Comparison of ENCODE assay signal across 9 mouse cellular contexts in the genomic region with DNA sequence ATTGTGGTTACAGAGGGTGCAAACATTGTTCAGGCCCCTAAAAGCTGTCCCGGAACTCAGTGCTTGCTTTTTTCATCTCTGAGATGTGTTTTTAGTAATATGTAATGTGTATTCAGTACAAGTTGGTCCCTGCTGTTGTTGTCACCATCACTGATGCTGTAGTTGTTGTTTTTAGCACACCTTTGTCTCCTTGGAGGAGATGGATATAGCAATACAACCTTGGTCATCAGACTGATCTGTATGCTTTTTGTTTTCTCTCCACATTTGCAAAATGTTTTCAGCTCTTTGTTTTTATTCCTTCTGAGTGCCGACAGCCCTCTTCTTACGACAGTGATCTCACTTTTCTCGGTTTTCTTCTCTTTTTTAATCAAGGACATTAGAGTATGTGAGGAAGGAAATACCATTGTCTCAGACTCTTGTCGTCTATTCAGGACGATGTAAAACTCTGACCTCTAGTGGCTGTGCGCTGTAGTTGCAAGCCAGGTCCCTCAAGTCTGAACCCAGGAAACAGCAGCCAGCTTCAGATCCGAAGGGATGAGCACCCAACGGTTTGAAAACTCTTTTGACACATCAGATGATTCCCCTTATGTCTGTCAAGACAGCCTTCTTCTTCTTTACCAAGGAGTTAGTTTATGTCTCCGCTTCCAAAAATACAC.
DNase-seq lines count a peak whose midpoint lies in the region; TF ChIP-seq lines count a peak whose summit lies in the region.
"Had no signal": no experiment of that assay in that cellular context is flagged by ENCODE, and none has a peak within 500 bp of the region (broad histone marks: within the 10 kb centered on the region; RNA-seq: fewer than 3 reads in every experiment).

No protein-coding gene starts in this region.

- no peak overlapping the region for H3K27ac ChIP-seq in ES-Bruce4 (ENCODE audit: insufficient read depth, low read length)
- H3K27ac ChIP-seq in embryonic fibroblast, embryonic 13.5 days (ENCODE audit: insufficient read depth, low read length) = no peak overlapping the region
- H3K27ac ChIP-seq: heart, embryonic 13.5 days had no signal

- H3K4me3 ChIP-seq in ES-Bruce4 (ENCODE audit: low read depth, low read length) = no peak overlapping the region
- H3K4me3 ChIP-seq in embryonic fibroblast, embryonic 13.5 days (ENCODE audit: insufficient read depth, low read length) = no peak overlapping the region
- H3K4me3 ChIP-seq: heart, embryonic 13.5 days had no signal

- peak; percentile 72 for TF ChIP-seq CTCF in ES-Bruce4 (IDR thresholded peaks at IDR 0.05; ENCODE audit: low read depth, low read length)
- TF ChIP-seq CTCF in embryonic fibroblast, embryonic 13.5 days (IDR thresholded peaks at IDR 0.05; ENCODE audit: borderline replicate concordance, insufficient read depth, low read length) = peak; percentile 61

- no peaks in the 10 kb centered on the region for H3K27me3 ChIP-seq in ES-Bruce4 (ENCODE audit: control insufficient read depth, insufficient read depth, low read length, poor library complexity, severe bottlenecking)
- H3K27me3 ChIP-seq: heart, embryonic 13.5 days had no signal

- no peaks in the 10 kb centered on the region for H3K36me3 ChIP-seq in ES-Bruce4 (ENCODE audit: control insufficient read depth, insufficient read depth, low read length, poor library complexity, severe bottlenecking)
- H3K36me3 ChIP-seq: heart, embryonic 13.5 days had no signal

- peak; percentile 69 to 73 for DNase-seq in adrenal gland, postnatal 36 days
- DNase-seq in heart, postnatal 4 days = peak; percentile 77
- peak; percentile 63 for DNase-seq in layer of hippocampus, adult 11-12 months (ENCODE audit: low spot score)
- peak; percentile 85 for DNase-seq in lung, postnatal 10 days
- peak; percentile 49 for DNase-seq in ovary, postnatal 14 days (ENCODE audit: low spot score)
- peak; percentile 47 for DNase-seq in thymus, postnatal 25 days

- no peaks in the 10 kb centered on the region for H3K4me1 ChIP-seq in ES-Bruce4 (ENCODE audit: control insufficient read depth, insufficient read depth, low read length)
- H3K4me1 ChIP-seq in embryonic fibroblast, embryonic 13.5 days (ENCODE audit: control insufficient read depth, insufficient read depth, low read length) = peaks cover 7% of the 10 kb centered on the region

- 0 out of 2 replicates have a peak, but pooled peaks cover 2% of the 10 kb centered on the region for H3K9me3 ChIP-seq in ES-Bruce4 (replicated peaks; ENCODE audit: control insufficient read depth, insufficient read depth, low read length, poor library complexity, severe bottlenecking)

- no peak for TF ChIP-seq POLR2A in ES-Bruce4 (IDR thresholded peaks at IDR 0.05; ENCODE audit: insufficient read depth, low read length)
- no peak for TF ChIP-seq POLR2A in embryonic fibroblast, embryonic 13.5 days (IDR thresholded peaks at IDR 0.05; ENCODE audit: low read depth, low read length)

- no peak for TF ChIP-seq EP300 in ES-Bruce4 (IDR thresholded peaks at IDR 0.05; ENCODE audit: insufficient read depth, low read depth, low read length)

- H3K9ac ChIP-seq in ES-Bruce4 (ENCODE audit: low read depth, poor library complexity, severe bottlenecking) = no peak overlapping the region
- H3K9ac ChIP-seq: heart, embryonic 13.5 days had no signal
